Mouse (Mus musculus) cortical plate, adult 2 months (tissue): ENCODE measurements around the gene Phactr4. TPM values are rescaled to one million over a fixed set of nuclear protein-coding genes. Genes with fewer than 3 reads are reported as not detected.

Source experiments
- H3K27ac ChIP-seq: fragments of 200-500 bp; 2 replicates; pipeline ENCODE4 v1.5.1; 2012; ENCODE audit warnings: low read length, control low read depth, inconsistent platforms; ENCODE audit not compliant: insufficient read depth
- H3K4me1 ChIP-seq: fragments of 200-500 bp; 2 replicates; pipeline ENCODE4 v1.6.1; 2011; ENCODE audit warnings: low read length; ENCODE audit not compliant: control insufficient read depth, insufficient read depth
- H3K4me3 ChIP-seq: fragments of 200-500 bp; 2 replicates; pipeline ENCODE4 v1.5.1; 2011; ENCODE audit warnings: mild to moderate bottlenecking, low read length, control low read depth; ENCODE audit not compliant: insufficient read depth
- CTCF ChIP-seq: fragments of 200-500 bp; IDR thresholded peaks from 2 replicates; pipeline ENCODE4 v1.5.1; 2011; ENCODE audit warnings: mild to moderate bottlenecking, control low read depth, low read length; ENCODE audit not compliant: insufficient read depth; ENCODE audit errors: extremely low read depth
- POLR2A ChIP-seq: fragments of 200-500 bp; IDR thresholded peaks from 2 replicates; pipeline ENCODE4 v1.6.1; 2011; ENCODE audit warnings: mild to moderate bottlenecking, low read length, control low read depth; ENCODE audit not compliant: insufficient read depth; ENCODE audit errors: extremely low read depth
- polyA plus RNA-seq: library from polyadenylated mRNA; depleted of rRNA; stranded (reverse); fragments of >200 nt; gene quantifications from 2 replicates; pipeline ENCODE4 v1.2.3, GENCODE M21; 2012

Phactr4 gene
- polyA plus RNA-seq, 1 experiment: 6.4 TPM

DNA sequence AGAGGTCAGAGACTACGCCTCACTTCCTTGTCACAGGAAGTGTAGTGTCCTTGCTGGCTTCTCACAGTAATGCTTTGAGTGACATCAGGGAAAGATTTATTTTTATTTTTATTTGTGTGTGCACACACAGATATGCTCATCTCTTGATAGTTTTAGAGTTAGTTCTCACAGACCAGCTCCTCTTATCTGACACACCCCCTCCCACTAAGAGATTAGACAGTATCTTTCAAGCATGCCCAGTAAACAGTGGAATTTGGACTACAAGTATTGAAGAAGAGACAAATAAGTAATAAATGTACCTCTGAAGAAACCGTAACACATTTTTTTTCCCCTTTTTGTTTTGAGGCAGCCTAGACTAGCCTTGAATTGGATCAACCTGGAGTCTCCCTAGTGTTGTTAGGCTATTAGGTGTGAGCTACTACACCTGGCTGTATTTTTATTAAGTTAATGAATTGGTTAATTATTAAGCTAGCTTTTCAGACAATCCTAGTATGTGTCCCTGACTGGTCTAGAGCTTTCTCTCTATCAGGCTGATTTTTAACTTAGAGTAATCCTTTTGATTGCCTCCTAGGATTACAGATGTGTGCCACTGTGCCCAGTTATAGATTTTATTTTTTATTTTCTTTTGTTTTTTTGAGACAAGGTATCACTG lies 41.2 kb downstream of the Phactr4 start:
- H3K27ac ChIP-seq: no peak overlapping the region

DNA sequence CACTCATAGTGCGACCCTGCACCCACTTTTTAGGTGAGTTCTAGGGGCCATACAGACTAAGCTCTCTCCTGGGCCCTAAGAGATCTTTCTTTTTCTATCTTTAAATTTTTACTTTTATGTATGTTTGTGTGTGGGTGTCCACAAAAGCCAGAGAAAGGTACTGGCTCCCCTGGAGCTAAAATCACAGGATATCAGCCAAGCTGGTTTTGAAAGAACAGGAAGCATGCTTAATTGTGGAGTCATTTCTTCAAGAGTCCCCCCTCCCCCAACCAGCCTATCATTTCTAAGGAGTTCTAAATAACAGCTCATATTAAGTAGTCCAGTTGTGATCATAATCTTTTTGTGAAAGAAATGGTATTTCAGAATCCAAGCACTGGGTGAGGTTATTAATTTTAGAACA lies 48.5 kb downstream of the Phactr4 start:
- TF ChIP-seq CTCF (no peak), POLR2A (no peak)
- Histone ChIP-seq H3K4me1 (no peaks in the 10 kb centered on the region), H3K4me3 (no peak overlapping the region), H3K27ac (no peak overlapping the region)

More for the DNA sequence above, 41.2 kb downstream of the Phactr4 start:
- no peak for TF ChIP-seq CTCF
- no peak for TF ChIP-seq POLR2A
- H3K4me3 ChIP-seq: no peak overlapping the region
- no peaks in the 10 kb centered on the region; the same call in 1 of the 2 replicates for H3K4me1 ChIP-seq

DNA sequence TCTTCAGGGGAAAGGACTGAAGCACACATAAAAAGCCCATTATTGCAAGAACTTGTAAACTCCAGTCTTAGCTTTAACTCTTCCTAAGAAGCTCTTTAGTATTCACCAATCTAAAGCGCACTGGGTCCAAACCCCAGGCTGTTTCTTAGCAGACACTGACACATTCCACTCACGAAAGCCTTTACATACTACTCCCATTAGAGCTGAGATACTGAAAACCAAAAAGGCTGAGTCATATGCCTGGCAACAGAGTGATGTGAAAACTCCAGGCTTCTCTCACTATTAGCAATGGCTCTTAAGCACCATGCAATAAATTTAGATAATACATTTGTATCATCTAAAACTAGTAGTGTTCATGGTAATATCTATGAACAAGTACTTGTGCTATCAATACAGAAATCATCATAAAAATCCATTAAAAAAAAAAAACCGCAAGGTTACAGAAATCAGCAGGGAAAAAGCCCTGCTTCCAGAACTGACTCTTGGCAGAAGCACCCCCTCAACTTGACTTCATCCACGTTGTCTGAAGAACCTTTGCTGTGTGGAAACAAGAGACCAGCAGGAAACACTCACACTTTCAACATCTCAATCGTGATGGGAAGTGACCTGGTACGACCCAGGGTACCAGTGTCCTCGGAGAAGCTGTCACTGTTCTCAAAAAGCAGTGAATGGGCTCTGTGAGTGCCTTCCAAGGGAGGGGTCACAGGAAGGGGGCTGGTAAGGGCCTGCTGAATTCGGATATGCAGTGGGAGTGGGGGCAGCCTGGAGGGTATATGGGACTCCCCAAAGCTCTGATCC lies 52.1 kb downstream of the Phactr4 start:
- no peak overlapping the region for H3K27ac ChIP-seq
- H3K4me3 ChIP-seq: no peak overlapping the region
- H3K4me1 ChIP-seq: no peaks in the 10 kb centered on the region
- TF ChIP-seq CTCF (no peak), POLR2A (no peak)

DNA sequence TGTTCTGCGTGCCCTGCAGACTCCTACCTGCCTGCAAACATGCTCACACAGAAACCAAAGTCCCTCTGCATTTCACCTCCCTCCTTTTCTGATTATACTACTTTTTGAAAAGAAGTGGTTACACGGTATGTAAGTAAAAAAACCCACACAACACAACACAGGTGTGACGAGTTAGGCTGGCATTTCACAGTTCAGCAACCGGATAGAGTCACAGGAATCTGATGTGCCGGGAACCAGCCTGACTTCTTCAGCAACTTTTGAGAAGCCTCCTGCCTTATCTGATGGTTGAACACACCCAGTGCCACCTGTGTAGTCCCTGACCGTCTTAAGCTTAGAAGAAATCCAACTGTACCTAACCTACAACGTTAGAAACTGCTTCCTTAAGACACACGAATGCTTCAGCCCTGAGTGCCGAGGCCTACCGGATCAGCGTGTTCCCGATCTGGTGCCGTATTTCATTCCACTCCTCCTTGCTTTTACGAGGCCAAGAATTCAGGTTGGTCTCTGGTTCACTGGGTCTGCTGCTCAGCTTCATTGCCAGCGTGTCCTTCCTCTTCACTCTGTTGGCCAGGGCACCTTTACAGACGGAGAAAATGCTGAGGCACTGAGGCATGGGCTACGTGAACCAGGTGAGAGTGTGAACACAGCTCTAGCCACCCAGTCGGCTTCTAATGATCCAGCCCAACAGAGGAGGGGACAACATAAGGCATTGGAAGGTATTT lies 54.6 kb downstream of the Phactr4 start:
- H3K4me1 ChIP-seq: no peaks in the 10 kb centered on the region
- no peak for TF ChIP-seq POLR2A
- TF ChIP-seq CTCF: no peak
- H3K27ac ChIP-seq: no peak overlapping the region
- H3K4me3 ChIP-seq: no peak overlapping the region

DNA sequence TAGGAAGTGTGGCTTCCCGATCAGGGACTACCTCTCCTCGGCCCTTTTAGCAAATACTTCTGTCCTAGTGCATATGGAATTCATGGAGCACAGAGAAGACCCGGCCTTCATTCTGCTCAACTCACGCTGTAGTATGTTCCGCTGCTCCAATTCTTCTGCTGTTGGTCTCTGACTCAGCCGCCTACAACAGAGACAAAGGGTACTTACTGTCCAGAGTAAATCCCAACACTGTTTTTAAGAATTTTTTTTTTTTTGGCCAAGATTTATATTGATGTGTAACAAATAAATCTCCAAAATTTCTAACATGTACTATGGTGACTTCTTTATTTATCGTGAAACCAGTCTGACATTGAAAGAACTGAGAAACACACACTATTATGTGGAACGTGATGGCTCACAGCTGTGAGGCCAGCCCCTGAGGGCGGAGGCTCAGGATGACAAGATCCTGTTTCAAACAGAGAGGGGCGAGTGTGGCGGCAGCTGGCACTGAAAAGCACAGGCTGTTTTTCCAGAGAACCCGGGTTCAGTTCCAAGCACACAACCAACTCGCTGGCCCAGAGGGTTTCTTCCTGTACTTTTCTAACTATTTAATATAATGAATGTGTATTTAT lies 56.7 kb downstream of the Phactr4 start:
- Histone ChIP-seq H3K4me1 (no peaks in the 10 kb centered on the region), H3K4me3 (no peak overlapping the region), H3K27ac (no peak overlapping the region)
- no peak for TF ChIP-seq POLR2A
- TF ChIP-seq CTCF: no peak

DNA sequence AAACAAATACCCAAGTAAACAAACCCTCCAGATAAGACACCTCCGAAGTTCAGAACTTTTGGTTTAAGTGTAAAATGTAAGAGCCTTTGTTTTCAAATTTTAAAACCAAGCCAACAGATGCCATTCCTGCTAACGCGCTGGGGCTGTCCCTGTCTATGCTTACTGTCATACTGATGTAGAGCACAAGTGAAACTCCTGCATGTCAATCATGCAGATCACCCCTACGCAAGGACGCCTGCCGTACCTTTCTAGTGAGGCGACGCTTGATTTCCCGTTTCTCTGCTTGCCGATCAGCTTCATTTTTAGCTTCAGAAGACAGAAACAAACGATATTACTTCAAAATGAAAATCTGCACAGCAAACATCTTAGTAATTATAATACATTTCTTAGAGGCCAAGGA lies 58.8 kb downstream of the Phactr4 start:
- H3K4me1 ChIP-seq: no peaks in the 10 kb centered on the region
- TF ChIP-seq CTCF: no peak
- no peak for TF ChIP-seq POLR2A
- no peak overlapping the region for H3K27ac ChIP-seq
- H3K4me3 ChIP-seq: no peak overlapping the region

DNA sequence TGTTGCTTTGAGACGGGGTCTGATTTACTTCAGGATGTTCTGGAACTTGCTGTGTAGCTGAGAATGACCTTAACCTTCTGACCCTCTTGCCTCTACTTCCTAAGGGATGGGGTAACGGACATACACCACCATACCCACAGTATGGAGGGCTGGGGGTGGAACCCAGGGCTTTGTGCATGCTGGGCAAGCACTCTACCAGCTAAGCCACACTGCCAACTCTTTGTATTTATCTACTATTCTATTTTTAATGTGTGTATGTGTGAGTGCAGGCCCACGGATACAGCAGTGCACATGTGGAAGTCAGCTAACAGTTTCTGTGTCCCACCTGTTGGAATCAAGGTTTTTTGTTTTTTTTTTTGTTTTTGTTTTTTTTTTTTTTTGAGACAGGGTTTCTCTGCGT lies 62.8 kb downstream of the Phactr4 start:
- Histone ChIP-seq H3K4me1 (no peaks in the 10 kb centered on the region), H3K27ac (no peak overlapping the region), H3K4me3 (no peak overlapping the region)
- TF ChIP-seq CTCF: no peak

DNA sequence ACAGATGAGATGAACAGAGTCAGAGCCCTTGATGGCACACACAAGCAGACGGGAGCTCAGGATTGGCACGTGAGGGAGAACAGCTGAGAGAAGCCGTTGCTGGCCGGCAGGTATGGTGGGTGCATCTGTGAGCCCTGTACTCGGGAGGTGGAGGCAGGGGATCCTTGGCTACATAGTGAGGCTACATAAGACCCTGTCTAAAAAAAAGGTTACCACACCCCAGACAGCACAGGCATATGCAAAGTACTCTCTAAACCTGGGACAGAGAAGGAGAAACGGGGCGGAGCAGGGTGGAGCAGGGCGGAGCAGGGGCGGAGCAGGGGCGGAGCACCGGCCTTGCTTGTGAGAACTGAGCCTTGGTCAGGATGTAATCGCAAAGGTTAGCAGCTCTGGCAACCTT lies 66.1 kb downstream of the Phactr4 start:
- Histone ChIP-seq H3K27ac (no peak overlapping the region), H3K4me1 (peaks cover 1% of the 10 kb centered on the region; the same call in 1 of the 2 replicates), H3K4me3 (no peak overlapping the region)
- no peak for TF ChIP-seq CTCF
- no peak for TF ChIP-seq POLR2A

DNA sequence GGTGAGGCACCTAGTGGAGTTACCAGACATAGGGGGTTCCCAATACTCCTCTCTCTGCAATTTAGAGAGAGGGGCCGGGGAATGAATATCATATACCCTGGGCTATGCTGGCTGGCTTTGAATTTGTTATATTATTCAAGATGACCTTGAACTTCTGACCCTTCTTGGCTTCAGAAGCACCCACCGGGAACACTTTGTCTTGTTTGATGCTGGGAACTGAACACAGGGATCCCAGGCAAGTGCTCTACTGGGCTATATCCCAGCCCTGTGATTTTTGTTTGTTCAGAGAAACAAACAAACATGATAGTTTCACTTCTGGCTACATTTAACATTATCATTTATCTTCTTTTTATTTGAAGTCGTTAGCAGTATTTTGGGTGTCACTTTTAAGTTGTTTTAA lies 66.9 kb downstream of the Phactr4 start:
- Histone ChIP-seq H3K4me1 (peaks cover 1% of the 10 kb centered on the region; the same call in 1 of the 2 replicates), H3K4me3 (no peak overlapping the region), H3K27ac (no peak overlapping the region)
- no peak for TF ChIP-seq POLR2A
- no peak for TF ChIP-seq CTCF

DNA sequence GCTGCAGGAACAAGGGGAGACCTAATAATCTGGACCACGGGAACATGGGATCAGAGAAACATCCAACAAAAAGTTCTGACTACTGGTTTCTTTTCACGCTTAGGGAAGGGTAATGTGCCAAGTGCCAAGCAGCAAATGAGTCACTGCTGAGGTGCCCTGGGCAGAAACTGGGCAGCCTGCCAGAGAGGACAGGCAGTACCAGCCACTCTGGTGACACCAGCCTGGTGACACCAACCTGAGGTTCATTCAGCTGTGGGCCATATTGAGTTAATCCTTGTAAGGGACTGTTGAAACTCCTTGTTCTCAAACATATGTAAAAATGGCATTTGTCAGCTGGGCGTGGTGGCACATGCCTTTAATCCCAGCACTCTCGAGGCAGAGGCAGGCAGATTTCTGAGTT lies 67.7 kb downstream of the Phactr4 start:
- Histone ChIP-seq H3K4me1 (peaks cover 1% of the 10 kb centered on the region; the same call in 1 of the 2 replicates), H3K4me3 (no peak overlapping the region), H3K27ac (no peak overlapping the region)
- no peak for TF ChIP-seq CTCF
- no peak for TF ChIP-seq POLR2A
